Mouse (Mus musculus) stomach, adult 2 months (tissue): Measurements from ENCODE around the gene Cav2. TPM values are rescaled to one million over a fixed set of nuclear protein-coding genes. Genes with fewer than 3 reads are reported as not detected.

Source experiments
- polyA plus RNA-seq: library from polyadenylated mRNA; depleted of rRNA; stranded (reverse); fragments of >200 nt; gene quantifications from 2 replicates; pipeline ENCODE4 v1.2.3, GENCODE M21; 2012; rRNA removed

Gene Cav2
- 11.6 and 12.5 TPM in 2 replicates for polyA plus RNA-seq

DNA sequence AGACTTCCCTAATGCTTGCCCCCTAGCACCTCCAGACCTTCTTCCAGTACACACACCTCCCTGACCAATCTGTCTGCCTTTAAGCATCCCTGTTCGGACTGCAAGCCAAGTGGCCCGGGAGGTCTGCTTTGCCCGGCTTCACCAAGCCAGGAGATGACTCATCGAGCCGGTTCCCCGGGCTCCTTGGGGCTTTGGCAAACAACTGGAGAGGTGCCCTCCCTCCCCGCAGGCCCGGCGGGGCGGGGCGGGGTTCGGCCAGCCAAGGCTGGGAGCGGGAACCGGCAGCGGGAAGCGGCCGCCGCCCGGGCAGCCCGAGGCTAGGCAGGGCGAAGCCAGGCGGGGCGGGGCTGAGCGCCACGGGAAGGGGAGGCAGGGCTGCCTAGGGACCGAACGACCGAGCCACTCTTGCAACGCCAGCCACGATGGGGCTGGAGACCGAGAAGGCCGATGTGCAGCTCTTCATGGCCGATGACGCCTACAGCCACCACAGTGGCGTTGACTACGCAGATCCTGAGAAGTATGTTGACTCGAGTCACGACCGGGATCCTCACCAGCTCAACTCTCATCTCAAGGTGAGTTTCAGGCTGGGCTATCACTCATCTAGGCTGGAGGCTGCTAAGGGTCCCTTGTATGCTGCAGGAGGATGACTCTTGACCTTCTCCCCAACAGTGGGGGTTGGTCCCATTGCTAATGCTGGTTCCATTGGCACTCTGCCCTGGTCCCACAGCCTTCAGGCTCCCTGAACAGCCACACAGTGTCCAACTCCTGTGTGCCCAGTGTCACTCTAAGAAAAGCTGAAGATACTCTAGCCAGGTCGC lies at the start of gene Cav2:
Cav2 (plus strand) TSS at position 247 of the 818 bp plus-strand sequence.

DNA sequence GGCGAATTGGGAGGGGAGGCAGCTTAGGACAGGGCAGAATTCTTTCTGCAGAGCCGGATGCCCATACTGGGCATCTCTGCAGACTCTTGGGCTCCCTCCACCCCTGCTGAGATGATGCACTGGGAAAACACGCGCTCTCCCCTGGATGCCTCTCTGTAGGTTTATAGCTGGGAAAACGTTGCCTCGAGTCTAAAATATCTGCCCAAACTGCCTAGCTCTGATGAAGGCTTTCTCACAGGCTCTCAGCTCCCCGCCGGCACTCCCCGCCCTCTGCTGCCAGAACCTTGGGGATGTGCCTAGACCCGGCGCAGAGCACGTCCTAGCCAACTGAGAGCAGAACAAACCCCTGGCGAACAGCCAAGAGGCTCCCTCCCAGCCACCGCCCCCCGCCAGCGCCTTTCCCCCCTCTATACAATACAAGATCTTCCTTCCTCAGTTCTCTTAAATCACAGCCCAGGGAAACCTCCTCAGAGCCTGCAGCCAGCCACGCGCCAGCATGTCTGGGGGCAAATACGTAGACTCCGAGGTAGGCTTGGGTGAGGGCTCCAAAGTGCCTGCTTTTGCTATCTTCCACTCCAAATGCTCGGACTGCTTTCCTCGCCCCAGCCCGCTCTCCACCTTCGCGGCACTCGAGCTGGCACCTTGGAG lies 25.1 kb downstream of the Cav2 start, which contains the start of gene Cav1:
Cav1 (plus strand) TSS at position 382 of the 648 bp plus-strand sequence.

Other genes starting within 250 kb of the Cav2 start
- gene Tes, start 216.0 kb upstream of the Cav2 start, polyA plus RNA-seq: 23.2 and 26.4 TPM in 2 replicates
- 118 and 126 TPM in 2 replicates for gene Cav1, start 25.1 kb downstream of the Cav2 start, polyA plus RNA-seq
- 2.3 and 2.6 TPM in 2 replicates for gene Met, start 182.6 kb downstream of the Cav2 start, polyA plus RNA-seq